Mouse (Mus musculus): ENCODE measurements at regions not wholly inside any gene's neighbourhood (a gene's known extent, or its start where the extent isn't known, plus 50 kb on each side); places are given as distances from the start of the nearest gene placed in this dataset.

DNA sequence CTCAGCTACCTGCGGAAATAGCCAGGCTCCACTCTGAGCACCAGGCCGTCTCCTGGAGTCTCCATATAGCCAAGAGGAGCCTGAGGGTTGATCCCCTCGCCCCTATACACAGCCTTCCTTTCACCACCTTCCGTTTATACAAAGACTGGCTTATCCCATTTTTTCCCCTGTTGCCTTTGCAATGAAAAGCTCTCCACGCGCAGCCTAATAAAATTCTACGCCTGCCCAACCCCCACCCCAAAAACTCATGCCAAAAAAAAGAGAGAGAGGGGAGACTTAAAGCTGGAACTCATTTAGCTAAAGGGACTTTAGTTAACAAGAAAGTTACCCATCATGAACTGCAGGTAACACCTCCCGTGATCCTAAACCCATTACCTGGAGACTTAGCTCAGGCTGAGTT is 762.5 kb downstream of the Kcnj2 start:
- H3K4me1 ChIP-seq: no peaks in the 10 kb centered on the region
- no peaks in the 10 kb centered on the region for H3K36me3 ChIP-seq (replicated peaks)
- H3K4me2 ChIP-seq: no peak overlapping the region
- no peaks in the 10 kb centered on the region for H3K27me3 ChIP-seq (replicated peaks)
- no peak overlapping the region for H3K27ac ChIP-seq
- H3K9ac ChIP-seq: no peak overlapping the region
- no peaks in the 10 kb centered on the region for H3K9me3 ChIP-seq
- ATAC-seq (replicated peaks): no peak
- WGBS: 42% methylated on average over 8 of the region's 8 CpGs
- H3K4me3 ChIP-seq: no peak overlapping the region

DNA sequence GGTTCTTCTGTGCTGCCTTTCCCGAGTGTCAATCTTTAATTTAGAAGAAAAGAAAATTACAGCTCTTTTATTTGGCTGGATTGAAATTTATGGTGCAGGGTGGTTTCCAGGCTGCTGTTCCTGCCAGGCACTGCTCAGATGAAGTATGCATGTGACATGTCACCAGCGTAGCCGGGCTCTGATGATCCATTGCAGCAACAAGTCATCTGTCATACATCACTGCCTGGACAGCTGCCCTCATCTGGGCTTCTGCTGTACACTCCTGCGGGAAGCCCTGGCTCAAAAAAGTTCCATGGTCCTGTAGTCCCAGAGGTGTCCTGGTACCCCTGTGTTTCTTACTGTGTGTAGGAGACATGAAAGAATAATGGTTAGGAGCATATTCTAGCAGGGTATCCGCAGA is 773.0 kb downstream of the Kcnj2 start:
- H3K4me2 ChIP-seq: no peak overlapping the region
- no peaks in the 10 kb centered on the region for H3K36me3 ChIP-seq (replicated peaks)
- no peak for ATAC-seq (replicated peaks)
- peaks cover 6% of the 10 kb centered on the region; the same call in 1 of the 2 replicates for H3K27me3 ChIP-seq (replicated peaks)
- H3K27ac ChIP-seq: no peak overlapping the region
- H3K4me1 ChIP-seq: peaks cover 5% of the 10 kb centered on the region
- WGBS: 88% methylated on average over 5 of the region's 5 CpGs
- no peak overlapping the region for H3K9ac ChIP-seq
- no peaks in the 10 kb centered on the region for H3K9me3 ChIP-seq
- H3K4me3 ChIP-seq: no peak overlapping the region

DNA sequence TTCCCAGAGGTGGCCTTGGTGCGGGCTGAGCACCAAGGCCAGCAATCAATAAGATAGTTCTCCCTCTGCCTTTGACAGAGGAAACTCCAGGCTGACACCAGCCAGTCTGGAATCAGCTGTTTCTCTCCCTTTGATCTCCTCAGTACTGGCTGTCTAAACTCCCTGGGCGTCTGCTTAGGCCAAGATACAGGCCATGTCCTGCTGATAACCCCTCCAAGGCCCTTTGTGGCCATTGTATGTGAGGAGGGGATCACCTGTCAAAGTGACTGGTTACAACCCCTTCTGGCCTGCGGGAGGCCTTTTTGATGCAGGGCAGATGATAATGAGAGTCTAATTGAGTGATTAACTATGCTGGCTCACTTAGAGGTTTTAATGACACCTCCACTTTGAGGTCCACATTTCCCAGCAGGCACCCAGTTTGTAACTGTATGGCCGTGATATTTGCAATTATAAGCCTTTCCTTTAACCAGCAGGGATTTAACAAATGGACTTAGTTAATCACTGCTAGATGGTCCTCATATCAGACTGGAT is 777.8 kb downstream of the Kcnj2 start:
- WGBS: 11% methylated on average over 4 of the region's 4 CpGs

DNA sequence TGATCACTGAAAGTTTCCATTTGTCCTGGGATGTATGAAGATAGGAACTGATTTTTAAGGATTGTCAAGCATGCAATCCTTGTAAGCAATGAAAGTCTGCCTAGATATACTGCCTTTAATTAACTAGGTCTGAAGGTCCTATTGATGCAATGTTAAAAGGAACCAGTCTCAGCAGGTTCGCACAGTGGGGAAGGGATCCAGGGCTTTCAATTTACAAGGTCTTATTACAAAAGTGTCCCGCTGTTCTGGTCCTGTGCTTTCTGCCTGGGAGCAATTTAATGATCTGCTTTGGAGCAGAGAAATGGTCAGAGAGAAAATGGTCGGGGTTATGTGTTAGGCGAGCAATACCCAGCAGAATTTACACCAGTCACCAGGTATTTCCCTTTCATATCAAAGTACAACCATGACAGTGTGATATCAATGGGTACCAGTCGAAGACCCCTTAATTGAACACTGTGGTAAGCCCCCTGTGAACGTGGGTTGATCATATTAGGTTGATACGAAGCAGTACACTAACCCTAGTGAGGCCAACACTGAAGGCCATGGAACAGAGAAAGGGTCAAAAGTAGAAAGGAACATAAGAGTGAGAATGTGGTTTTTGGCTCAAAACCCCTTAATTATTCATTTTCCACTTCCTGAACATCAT is 778.5 kb downstream of the Kcnj2 start:
- Histone ChIP-seq H3K4me2 (no peak overlapping the region), H3K4me1 (peaks cover 12% of the 10 kb centered on the region), H3K9ac (no peak overlapping the region), H3K27ac (no peak overlapping the region), H3K4me3 (no peak overlapping the region), H3K36me3 (replicated peaks) (no peaks in the 10 kb centered on the region), H3K9me3 (no peaks in the 10 kb centered on the region), H3K27me3 (replicated peaks) (peaks cover 3% of the 10 kb centered on the region; the same call in 1 of the 2 replicates)
- WGBS: 11% methylated on average over 7 of the region's 7 CpGs
- ATAC-seq (replicated peaks): peak; percentile 62; the same call in 1 of the 2 replicates

More for the DNA sequence above, 777.8 kb downstream of the Kcnj2 start:
- no peaks in the 10 kb centered on the region for H3K9me3 ChIP-seq
- H3K4me2 ChIP-seq: no peak overlapping the region
- no peak overlapping the region for H3K9ac ChIP-seq
- H3K27ac ChIP-seq: 0 out of 2 replicates have a peak overlapping the region, but pooled peaks have one; percentile 2
- peaks cover 3% of the 10 kb centered on the region; the same call in 1 of the 2 replicates for H3K27me3 ChIP-seq (replicated peaks)
- peak; percentile 62 for ATAC-seq (replicated peaks)
- no peaks in the 10 kb centered on the region for H3K36me3 ChIP-seq (replicated peaks)
- no peak overlapping the region for H3K4me3 ChIP-seq
- peaks cover 12% of the 10 kb centered on the region for H3K4me1 ChIP-seq

DNA sequence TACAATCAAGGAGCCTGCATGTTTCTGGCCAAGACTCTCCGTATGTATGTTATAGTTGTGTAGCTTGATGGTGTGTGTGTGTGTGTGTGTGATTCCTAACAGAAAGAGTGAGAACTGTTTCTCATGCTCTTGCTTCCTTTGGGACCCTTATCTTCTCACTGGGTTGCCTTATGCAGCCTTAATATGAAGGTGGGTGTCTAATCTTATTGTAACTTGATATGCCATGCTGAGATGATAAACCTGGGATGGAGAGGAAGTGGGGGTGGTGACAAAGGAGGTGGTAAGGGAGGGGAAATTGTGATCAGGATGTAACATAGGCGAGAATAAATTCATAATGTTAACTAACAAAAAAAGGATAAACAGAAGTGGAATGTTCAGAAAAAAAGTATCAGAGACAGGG is 791.3 kb downstream of the Kcnj2 start:
- no peak for ATAC-seq (replicated peaks)
- H3K27me3 ChIP-seq (replicated peaks): no peaks in the 10 kb centered on the region
- no peak overlapping the region for H3K4me2 ChIP-seq
- no peaks in the 10 kb centered on the region for H3K9me3 ChIP-seq
- no peaks in the 10 kb centered on the region for H3K4me1 ChIP-seq
- H3K27ac ChIP-seq: no peak overlapping the region
- no peak overlapping the region for H3K9ac ChIP-seq
- 83% methylated on average over 2 of the region's 2 CpGs for WGBS
- no peaks in the 10 kb centered on the region for H3K36me3 ChIP-seq (replicated peaks)
- no peak overlapping the region for H3K4me3 ChIP-seq

DNA sequence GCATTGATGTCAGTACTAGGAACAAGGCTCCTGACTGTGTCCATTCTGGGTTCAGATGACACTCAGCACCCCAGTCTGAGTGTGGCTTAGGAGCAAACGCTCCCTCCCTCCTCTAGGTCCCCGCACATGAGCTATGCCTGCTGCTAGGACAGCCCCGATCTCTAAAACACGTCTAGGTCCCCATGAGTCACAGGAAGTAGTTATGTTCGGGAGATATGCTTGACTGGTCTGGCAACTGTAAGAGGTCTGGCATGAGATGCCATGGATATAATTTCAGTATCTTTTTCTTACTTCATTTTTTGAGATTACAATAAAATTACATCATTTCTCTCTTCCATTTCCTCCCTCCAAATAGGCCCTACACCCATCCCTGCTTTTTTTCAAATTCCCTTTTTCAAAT is 792.1 kb downstream of the Kcnj2 start:
- 84% methylated on average over 5 of the region's 5 CpGs for WGBS
- Histone ChIP-seq H3K4me1 (no peaks in the 10 kb centered on the region), H3K4me3 (no peak overlapping the region), H3K27ac (no peak overlapping the region), H3K36me3 (replicated peaks) (no peaks in the 10 kb centered on the region), H3K27me3 (replicated peaks) (no peaks in the 10 kb centered on the region), H3K9ac (no peak overlapping the region), H3K4me2 (no peak overlapping the region), H3K9me3 (no peaks in the 10 kb centered on the region)
- no peak for ATAC-seq (replicated peaks)

DNA sequence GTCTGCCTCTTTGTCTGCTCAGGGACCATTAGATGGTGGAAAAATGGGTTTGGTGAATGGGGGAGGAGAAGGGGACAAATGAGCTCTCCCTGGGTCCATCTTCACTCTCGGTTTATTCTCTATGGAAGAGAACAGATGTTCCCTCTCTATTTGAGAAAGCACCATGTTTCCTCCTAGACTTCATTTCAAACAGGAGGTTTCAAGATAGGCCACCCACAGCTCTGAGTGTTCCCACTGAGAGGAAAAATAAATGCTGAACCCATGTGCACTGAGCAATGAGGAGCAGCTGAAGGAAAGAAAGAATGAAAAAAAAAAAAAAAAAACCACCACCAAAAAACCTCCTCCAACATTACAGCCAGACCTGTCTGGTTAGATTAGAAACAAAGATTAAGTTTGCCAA is 799.2 kb downstream of the Kcnj2 start:
- no peak for ATAC-seq (replicated peaks)
- no peak overlapping the region for H3K4me3 ChIP-seq
- H3K27me3 ChIP-seq (replicated peaks): no peaks in the 10 kb centered on the region
- H3K27ac ChIP-seq: no peak overlapping the region
- H3K36me3 ChIP-seq (replicated peaks): no peaks in the 10 kb centered on the region
- no peak overlapping the region for H3K4me2 ChIP-seq
- no peaks in the 10 kb centered on the region for H3K4me1 ChIP-seq
- no peaks in the 10 kb centered on the region for H3K9me3 ChIP-seq
- WGBS: 41% methylated on average over 1 of the region's 1 CpGs
- H3K9ac ChIP-seq: no peak overlapping the region

DNA sequence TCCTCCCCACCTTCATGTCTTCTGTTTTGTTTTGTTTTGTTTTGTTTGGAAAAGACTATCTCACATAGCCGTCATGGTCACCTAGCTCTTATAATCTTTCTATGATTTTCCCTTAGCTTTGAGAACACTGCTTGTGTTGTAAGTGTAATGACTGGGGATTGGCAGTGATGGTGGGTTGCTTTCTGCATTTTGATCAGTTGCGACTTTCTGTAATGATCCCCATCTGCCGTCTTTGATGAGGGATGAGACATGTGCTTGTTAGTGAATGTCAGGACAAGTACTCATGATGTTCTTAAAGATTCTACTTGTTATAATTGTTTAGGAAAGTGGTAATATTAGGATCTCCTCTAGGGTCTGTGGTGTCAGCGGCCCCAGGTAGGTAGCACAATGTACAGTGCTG is 809.4 kb downstream of the Kcnj2 start:
- Histone ChIP-seq H3K9ac (no peak overlapping the region), H3K4me2 (no peak overlapping the region), H3K27me3 (replicated peaks) (no peaks in the 10 kb centered on the region), H3K9me3 (no peaks in the 10 kb centered on the region), H3K36me3 (replicated peaks) (no peaks in the 10 kb centered on the region), H3K27ac (no peak overlapping the region), H3K4me1 (no peaks in the 10 kb centered on the region), H3K4me3 (no peak overlapping the region)
- ATAC-seq (replicated peaks): no peak
- WGBS: 92% methylated on average over 4 of the region's 4 CpGs

DNA sequence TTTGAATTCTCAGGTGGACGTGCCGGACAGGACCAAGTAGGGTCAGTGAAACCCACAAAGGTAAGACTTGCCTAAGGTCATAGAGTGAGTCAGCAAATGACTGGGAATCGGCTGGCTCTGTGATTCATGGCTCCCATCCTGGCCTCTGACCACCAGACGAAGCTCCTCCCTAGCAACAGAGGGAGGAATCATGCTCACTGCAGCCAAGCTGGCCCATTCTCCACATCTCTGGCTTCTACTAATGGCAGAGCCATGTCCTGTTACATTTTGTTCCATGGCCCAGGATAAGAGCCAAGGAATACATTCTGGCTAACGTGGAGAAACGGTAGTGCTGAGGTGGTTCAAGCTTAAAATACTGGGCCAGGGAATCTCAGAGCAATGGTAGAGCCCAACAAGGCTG is 814.2 kb downstream of the Kcnj2 start:
- no peaks in the 10 kb centered on the region for H3K4me1 ChIP-seq
- H3K36me3 ChIP-seq (replicated peaks): no peaks in the 10 kb centered on the region
- no peak overlapping the region for H3K9ac ChIP-seq
- H3K9me3 ChIP-seq: no peaks in the 10 kb centered on the region
- ATAC-seq (replicated peaks): no peak
- 89% methylated on average over 6 of the region's 6 CpGs for WGBS
- H3K4me2 ChIP-seq: no peak overlapping the region
- no peak overlapping the region for H3K4me3 ChIP-seq
- no peaks in the 10 kb centered on the region for H3K27me3 ChIP-seq (replicated peaks)
- no peak overlapping the region for H3K27ac ChIP-seq

DNA sequence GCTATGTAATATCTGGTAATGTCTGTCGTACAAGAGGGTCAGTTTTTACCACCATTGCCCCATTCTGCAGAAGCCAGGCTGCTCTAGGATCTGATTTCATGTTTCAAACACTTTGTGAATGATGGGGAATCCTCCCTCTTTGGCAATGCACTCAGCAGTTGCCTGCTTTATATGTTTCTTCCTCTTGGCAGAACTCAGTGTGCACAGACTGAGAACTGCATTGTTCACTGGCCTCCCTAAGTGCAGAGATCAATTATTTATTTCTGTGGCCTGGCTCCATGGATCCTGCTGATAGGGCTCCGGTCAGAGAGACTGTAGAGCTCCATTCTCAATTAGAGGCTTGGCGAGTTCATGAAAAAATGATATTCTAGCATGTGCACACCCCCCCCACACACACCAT is 824.1 kb downstream of the Kcnj2 start:
- no peaks in the 10 kb centered on the region for H3K36me3 ChIP-seq (replicated peaks)
- H3K4me2 ChIP-seq: no peak overlapping the region
- no peak overlapping the region for H3K4me3 ChIP-seq
- H3K4me1 ChIP-seq: peaks cover 13% of the 10 kb centered on the region
- ATAC-seq (replicated peaks): no peak
- H3K9me3 ChIP-seq: no peaks in the 10 kb centered on the region
- WGBS: 60% methylated on average over 3 of the region's 3 CpGs
- no peak overlapping the region for H3K9ac ChIP-seq
- H3K27me3 ChIP-seq (replicated peaks): peaks cover 6% of the 10 kb centered on the region; the same call in 1 of the 2 replicates
- H3K27ac ChIP-seq: no peak overlapping the region

DNA sequence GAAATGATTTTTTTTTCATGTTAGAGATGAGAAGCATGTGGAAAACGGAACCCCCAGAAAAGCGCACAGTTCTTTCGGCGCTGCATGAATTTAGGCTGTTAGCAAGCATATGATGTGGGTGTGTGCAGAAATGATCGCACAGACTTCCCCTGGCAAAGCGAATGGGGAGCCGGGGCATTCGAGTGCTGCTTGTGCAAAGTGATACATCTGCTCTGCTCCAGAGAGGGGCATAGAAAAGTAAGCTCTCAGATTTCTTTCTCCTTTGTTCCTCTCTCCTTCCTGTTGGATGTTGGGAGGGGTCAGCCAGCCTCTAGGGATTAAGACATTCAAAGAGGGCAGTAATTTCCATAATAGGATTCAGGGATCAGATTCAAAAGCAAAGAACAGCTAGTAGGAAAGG is 827.9 kb downstream of the Kcnj2 start:
- peaks cover 13% of the 10 kb centered on the region for H3K4me1 ChIP-seq
- no peaks in the 10 kb centered on the region for H3K9me3 ChIP-seq
- H3K4me3 ChIP-seq: no peak overlapping the region
- no peaks in the 10 kb centered on the region for H3K36me3 ChIP-seq (replicated peaks)
- no peak overlapping the region for H3K27ac ChIP-seq
- peaks cover 17% of the 10 kb centered on the region; the same call in 1 of the 2 replicates for H3K27me3 ChIP-seq (replicated peaks)
- ATAC-seq (replicated peaks): 0 out of 2 replicates have a peak, but pooled peaks have one; percentile 42
- 5% methylated on average over 8 of the region's 8 CpGs for WGBS
- H3K4me2 ChIP-seq: peak overlapping the region; percentile 24; the same call in 1 of the 2 replicates
- H3K9ac ChIP-seq: no peak overlapping the region

DNA sequence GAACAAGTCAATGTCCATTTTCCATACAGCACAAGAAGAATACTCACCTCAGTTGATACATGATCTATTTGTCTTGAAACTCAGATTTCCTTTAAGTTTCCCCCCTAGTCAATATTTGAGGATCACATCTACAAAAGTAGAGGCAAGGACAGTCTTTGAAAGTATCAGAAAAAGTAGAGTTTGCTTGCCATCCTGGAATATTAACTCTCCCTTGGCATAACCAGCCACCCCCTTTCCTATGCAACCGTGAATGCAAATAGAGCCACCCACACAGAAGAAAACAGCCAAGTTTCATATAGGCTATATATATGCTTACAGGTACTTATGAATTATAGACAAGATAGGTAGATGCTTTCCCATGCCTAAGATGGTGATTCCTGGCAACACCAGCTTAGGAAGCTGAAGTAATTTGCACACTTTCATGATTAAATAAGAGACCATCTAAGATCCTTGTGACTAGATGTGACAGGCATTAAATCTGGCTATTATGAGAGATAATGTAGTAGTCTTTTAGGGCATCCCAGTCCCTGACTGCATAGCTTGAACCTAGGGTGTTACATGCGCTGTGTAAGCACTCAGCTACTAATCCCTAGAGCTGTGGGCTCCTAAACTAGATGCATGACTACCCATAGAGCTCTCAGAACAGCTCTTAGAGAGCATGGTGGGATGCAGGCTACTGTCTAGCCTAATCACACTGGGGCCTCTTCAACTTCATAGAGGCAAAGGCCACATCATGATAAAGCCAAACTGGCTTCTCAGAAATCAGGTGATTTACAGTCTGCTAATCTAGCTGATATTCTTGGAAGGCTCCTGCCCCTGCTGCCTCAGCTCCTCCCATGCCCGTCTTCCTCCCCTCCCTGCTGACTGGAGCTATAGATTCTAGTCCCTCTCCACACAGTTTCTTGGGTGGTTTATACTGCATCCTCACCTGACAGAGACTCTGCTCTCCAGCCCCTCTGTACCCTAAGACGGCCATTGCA is 829.5 kb downstream of the Kcnj2 start:
- Histone ChIP-seq H3K9me3 (no peaks in the 10 kb centered on the region), H3K4me1 (peaks cover 13% of the 10 kb centered on the region), H3K9ac (no peak overlapping the region), H3K36me3 (replicated peaks) (no peaks in the 10 kb centered on the region), H3K4me3 (no peak overlapping the region), H3K27me3 (replicated peaks) (peaks cover 17% of the 10 kb centered on the region; the same call in 1 of the 2 replicates), H3K4me2 (no peak overlapping the region), H3K27ac (no peak overlapping the region)
- WGBS: 58% methylated on average over 4 of the region's 4 CpGs
- no peak for ATAC-seq (replicated peaks)

Data from midbrain, embryonic 15.5 days (tissue).